Mouse (Mus musculus) R1 (cell line): ENCODE results near the gene Elfn1.

Experiments used
- DNase-seq: peaks from one replicate; pipeline ENCODE4 v3.0.0-alpha.2; 2018; ENCODE audit warnings: low read depth, low spot score

Gene Elfn1

GRCm38 (mm10) chr5:139911506-139911905, 3.8 kb downstream of the Elfn1 start:
- DNase-seq = no peak

GRCm38 (mm10) chr5:139912121-139912771, 4.5 kb downstream of the Elfn1 start:
- DNase-seq = peak; percentile 32

- no peak for DNase-seq
Measured at GRCm38 (mm10) chr5:139921666-139922065, 13.9 kb downstream of the Elfn1 start.

GRCm38 (mm10) chr5:139923867-139924266, 16.1 kb downstream of the Elfn1 start:
- DNase-seq = no peak

- peak; percentile 21 for DNase-seq
Measured at GRCm38 (mm10) chr5:139930102-139930501, 22.4 kb downstream of the Elfn1 start.

- peak; percentile 70 for DNase-seq
Measured at GRCm38 (mm10) chr5:139930927-139931351, 23.2 kb downstream of the Elfn1 start.

- DNase-seq = peak; percentile 73
Measured at GRCm38 (mm10) chr5:139931947-139932540, 24.3 kb downstream of the Elfn1 start.

- DNase-seq = peak; percentile 94
Measured at GRCm38 (mm10) chr5:139932595-139933271, 25.0 kb downstream of the Elfn1 start.

GRCm38 (mm10) chr5:139933476-139933875, 25.7 kb downstream of the Elfn1 start:
- peak; percentile 62 for DNase-seq

- DNase-seq = peak; percentile 28
Measured at GRCm38 (mm10) chr5:139936431-139936830, 28.7 kb downstream of the Elfn1 start.

GRCm38 (mm10) chr5:139944697-139945096, 37.0 kb downstream of the Elfn1 start:
- peak; percentile 63 for DNase-seq

- DNase-seq = no peak
Measured at GRCm38 (mm10) chr5:139945715-139946364, 38.1 kb downstream of the Elfn1 start.

- DNase-seq = peak; percentile 73
Measured at GRCm38 (mm10) chr5:139947446-139947845, 39.7 kb downstream of the Elfn1 start.

GRCm38 (mm10) chr5:139948552-139948951, 40.8 kb downstream of the Elfn1 start:
- peak; percentile 66 for DNase-seq

- no peak for DNase-seq
Measured at GRCm38 (mm10) chr5:139949363-139949762, 41.6 kb downstream of the Elfn1 start.

GRCm38 (mm10) chr5:139949975-139950578, 42.3 kb downstream of the Elfn1 start:
- peak; percentile 47 for DNase-seq

GRCm38 (mm10) chr5:139956859-139957258, 49.1 kb downstream of the Elfn1 start:
- no peak for DNase-seq

GRCm38 (mm10) chr5:139959741-139960140, 52.0 kb downstream of the Elfn1 start:
- DNase-seq = no peak

- no peak for DNase-seq
Measured at GRCm38 (mm10) chr5:139964391-139964790, 56.6 kb downstream of the Elfn1 start.

- DNase-seq = no peak
Measured at GRCm38 (mm10) chr5:139965596-139965995, 57.9 kb downstream of the Elfn1 start.

- no peak for DNase-seq
Measured at GRCm38 (mm10) chr5:139969151-139969948, 61.6 kb downstream of the Elfn1 start.
